Comparison of ENCODE assay signal across 9 mouse cellular contexts in the genomic region with DNA sequence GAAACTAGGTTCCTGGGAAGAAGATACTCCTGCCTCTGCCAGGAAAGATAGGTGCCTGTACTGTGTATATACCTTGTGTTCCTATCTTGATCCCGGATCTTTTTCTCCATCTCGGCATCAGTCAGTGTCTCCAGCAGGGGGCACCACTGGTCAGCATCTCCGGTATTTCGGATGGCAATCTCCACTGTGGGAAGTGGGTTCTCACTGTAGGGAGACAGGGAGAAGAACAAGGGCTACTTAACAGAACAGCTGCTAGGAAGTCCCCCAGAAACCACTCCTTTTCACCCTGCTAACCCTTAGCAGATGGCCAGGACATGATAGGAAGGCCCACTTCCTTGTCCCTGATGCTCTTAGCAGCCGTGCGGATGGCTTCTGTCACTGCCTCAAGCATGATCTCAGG. TPM values are rescaled to one million over a fixed set of nuclear protein-coding genes. Genes with fewer than 3 reads are reported as not detected.
DNase-seq lines count a peak whose midpoint lies in the region; ATAC-seq and TF ChIP-seq lines count a peak whose summit lies in the region.
"Had no signal": no experiment of that assay in that cellular context is flagged by ENCODE, and none has a peak within 500 bp of the region (broad histone marks: within the 10 kb centered on the region; RNA-seq: fewer than 3 reads in every experiment).

No protein-coding gene starts in this region.

- peak; percentile 75 for DNase-seq in forebrain, embryonic 14.5 days (ENCODE audit: low spot score)
- peak; percentile 69 to 71 for DNase-seq in B cell, adult 2 months
- peak; percentile 91 for DNase-seq in kidney, postnatal 10 days
- DNase-seq in lung, postnatal 14 days: peak; percentile 88
- DNase-seq in spleen, postnatal 10 days (ENCODE audit: low spot score in 2 of 2): peak; percentile 37 to 73

- TF ChIP-seq POLR2A in bone marrow, adult 2 months (IDR thresholded peaks at IDR 0.05; ENCODE audit: borderline replicate concordance, control insufficient read depth, low read depth, low read length): no peak
- TF ChIP-seq POLR2A in embryonic fibroblast, embryonic 13.5 days (IDR thresholded peaks at IDR 0.05; ENCODE audit: low read depth, low read length): no peak

- WGBS in forebrain, embryonic 14.5 days: 36% methylated on average over 6 of the region's 6 CpGs
- 31% methylated on average over 6 of the region's 6 CpGs for WGBS in forebrain, embryonic 15.5 days
- WGBS in bone marrow, adult 2 months: 49% methylated on average over 6 of the region's 6 CpGs

- H3K4me3 ChIP-seq in forebrain, embryonic 14.5 days (ENCODE audit: low read depth, low read length): no peak overlapping the region
- H3K4me3 ChIP-seq in forebrain, embryonic 15.5 days: no peak overlapping the region
- no peak overlapping the region for H3K4me3 ChIP-seq in bone marrow, adult 2 months (replicated peaks; ENCODE audit: control insufficient read depth, low read depth, low read length)
- H3K4me3 ChIP-seq in embryonic fibroblast, embryonic 13.5 days (ENCODE audit: insufficient read depth, low read length): no peak overlapping the region
- H3K4me3 ChIP-seq: limb, embryonic 15.5 days had no signal

- H3K36me3 ChIP-seq in forebrain, embryonic 14.5 days (ENCODE audit: control insufficient read depth, insufficient read depth, low read length): peaks cover 87% of the 10 kb centered on the region
- peaks cover 65% of the 10 kb centered on the region for H3K36me3 ChIP-seq in forebrain, embryonic 15.5 days

- no peak for ATAC-seq in forebrain, embryonic 14.5 days
- no peak for ATAC-seq in forebrain, embryonic 15.5 days (replicated peaks)

- no peak overlapping the region for H3K27ac ChIP-seq in forebrain, embryonic 14.5 days (ENCODE audit: low read depth, low read length)
- no peak overlapping the region for H3K27ac ChIP-seq in forebrain, embryonic 15.5 days (replicated peaks)
- H3K27ac ChIP-seq in bone marrow, adult 2 months (ENCODE audit: control insufficient read depth, insufficient read depth, low read depth, low read length, poor library complexity): no peak overlapping the region
- no peak overlapping the region; the same call in 1 of the 2 replicates for H3K27ac ChIP-seq in embryonic fibroblast, embryonic 13.5 days (ENCODE audit: insufficient read depth, low read length)
- H3K27ac ChIP-seq: limb, embryonic 15.5 days had no signal

- no peaks in the 10 kb centered on the region for H3K27me3 ChIP-seq in forebrain, embryonic 14.5 days (replicated peaks; ENCODE audit: control insufficient read depth, insufficient read depth, low read length)
- no peaks in the 10 kb centered on the region for H3K27me3 ChIP-seq in forebrain, embryonic 15.5 days
- H3K27me3 ChIP-seq: limb, embryonic 15.5 days had no signal

- H3K4me1 ChIP-seq in forebrain, embryonic 14.5 days (ENCODE audit: control insufficient read depth, insufficient read depth, low read length): peaks cover 7% of the 10 kb centered on the region
- H3K4me1 ChIP-seq in forebrain, embryonic 15.5 days: peaks cover 8% of the 10 kb centered on the region
- peaks cover 1% of the 10 kb centered on the region; the same call in 1 of the 2 replicates for H3K4me1 ChIP-seq in bone marrow, adult 2 months (ENCODE audit: control insufficient read depth, insufficient read depth, low read length)
- peaks cover 11% of the 10 kb centered on the region for H3K4me1 ChIP-seq in embryonic fibroblast, embryonic 13.5 days (ENCODE audit: control insufficient read depth, insufficient read depth, low read length)

- no peak overlapping the region for H3K4me2 ChIP-seq in forebrain, embryonic 14.5 days (ENCODE audit: low read length)
- no peak overlapping the region for H3K4me2 ChIP-seq in forebrain, embryonic 15.5 days (replicated peaks)
- H3K4me2 ChIP-seq: limb, embryonic 15.5 days had no signal

- no peak overlapping the region for H3K9ac ChIP-seq in forebrain, embryonic 14.5 days (ENCODE audit: low read length)
- no peak overlapping the region for H3K9ac ChIP-seq in forebrain, embryonic 15.5 days (replicated peaks)
- H3K9ac ChIP-seq: limb, embryonic 15.5 days had no signal

- TF ChIP-seq CTCF in bone marrow, adult 2 months (IDR thresholded peaks at IDR 0.05; ENCODE audit: control insufficient read depth, insufficient read depth, low read length): peak; percentile 79
- TF ChIP-seq CTCF in embryonic fibroblast, embryonic 13.5 days (IDR thresholded peaks at IDR 0.05; ENCODE audit: borderline replicate concordance, insufficient read depth, low read length): peak; percentile 64; the same call in 1 of the 2 replicates

- no peaks in the 10 kb centered on the region for H3K9me3 ChIP-seq in forebrain, embryonic 14.5 days (replicated peaks; ENCODE audit: control insufficient read depth, low read length)
- no peaks in the 10 kb centered on the region for H3K9me3 ChIP-seq in forebrain, embryonic 15.5 days
- H3K9me3 ChIP-seq: limb, embryonic 15.5 days had no signal

RNA-seq across cellular contexts. Expression of a gene that starts 4.2 kb away (rescaled TPM):
- polyA plus RNA-seq in forebrain, embryonic 14.5 days (2014; fragmentation: Nextera tagmentation; extraction: Ambion mirVana): 1.6 and 1.7 TPM in 2 replicates
- polyA plus RNA-seq in forebrain, embryonic 15.5 days (2015; fragmentation: Nextera tagmentation; extraction: Ambion mirVana): 2.9 and 3.5 TPM in 2 replicates
- polyA plus RNA-seq in bone marrow, adult 2 months (2011; ENCODE audit: insufficient read depth, insufficient read length, low replicate concordance, missing spikeins): 1.2 and 2.5 TPM in 2 replicates
- polyA plus RNA-seq in embryonic fibroblast, embryonic 13.5 days (2011; ENCODE audit: insufficient read length, low read depth, missing spikeins): not detected in 2 replicates

RNA-seq across cellular contexts. Expression of a gene that starts 24.0 kb away (rescaled TPM):
- 253 and 292 TPM in 2 replicates for polyA plus RNA-seq in forebrain, embryonic 14.5 days (2014; fragmentation: Nextera tagmentation; extraction: Ambion mirVana)
- 330 and 334 TPM in 2 replicates for polyA plus RNA-seq in forebrain, embryonic 15.5 days (2015; fragmentation: Nextera tagmentation; extraction: Ambion mirVana)
- polyA plus RNA-seq in bone marrow, adult 2 months (2011; ENCODE audit: insufficient read depth, insufficient read length, low replicate concordance, missing spikeins): 22.7 and 33.8 TPM in 2 replicates
- 56.2 and 77.9 TPM in 2 replicates for polyA plus RNA-seq in embryonic fibroblast, embryonic 13.5 days (2011; ENCODE audit: insufficient read length, low read depth, missing spikeins)

RNA-seq across cellular contexts. Expression of a gene that starts 35.6 kb away (rescaled TPM):
- 32.7 TPM in 2 replicates for polyA plus RNA-seq in forebrain, embryonic 14.5 days (2014; fragmentation: Nextera tagmentation; extraction: Ambion mirVana)
- polyA plus RNA-seq in forebrain, embryonic 15.5 days (2015; fragmentation: Nextera tagmentation; extraction: Ambion mirVana): 24.8 and 24.9 TPM in 2 replicates
- polyA plus RNA-seq in bone marrow, adult 2 months (2011; ENCODE audit: insufficient read depth, insufficient read length, low replicate concordance, missing spikeins): 78.1 and 103 TPM in 2 replicates
- polyA plus RNA-seq in embryonic fibroblast, embryonic 13.5 days (2011; ENCODE audit: insufficient read length, low read depth, missing spikeins): 21.8 and 23.1 TPM in 2 replicates

RNA-seq across cellular contexts. Expression of a gene that starts 37.3 kb away (rescaled TPM):
- polyA plus RNA-seq in forebrain, embryonic 14.5 days (2014; fragmentation: Nextera tagmentation; extraction: Ambion mirVana): 1,715 and 2,306 TPM in 2 replicates
- polyA plus RNA-seq in forebrain, embryonic 15.5 days (2015; fragmentation: Nextera tagmentation; extraction: Ambion mirVana): 1,708 and 1,857 TPM in 2 replicates
- polyA plus RNA-seq in bone marrow, adult 2 months (2011; ENCODE audit: insufficient read depth, insufficient read length, low replicate concordance, missing spikeins): 205 and 344 TPM in 2 replicates
- 614 and 763 TPM in 2 replicates for polyA plus RNA-seq in embryonic fibroblast, embryonic 13.5 days (2011; ENCODE audit: insufficient read length, low read depth, missing spikeins)

RNA-seq across cellular contexts. Expression of a gene that starts 38.9 kb away (rescaled TPM):
- polyA plus RNA-seq in forebrain, embryonic 14.5 days (2014; fragmentation: Nextera tagmentation; extraction: Ambion mirVana): 19.4 and 25.1 TPM in 2 replicates
- polyA plus RNA-seq in forebrain, embryonic 15.5 days (2015; fragmentation: Nextera tagmentation; extraction: Ambion mirVana): 19.8 and 20.3 TPM in 2 replicates
- 3.4 and 4.6 TPM in 2 replicates for polyA plus RNA-seq in bone marrow, adult 2 months (2011; ENCODE audit: insufficient read depth, insufficient read length, low replicate concordance, missing spikeins)
- 69.2 and 71.0 TPM in 2 replicates for polyA plus RNA-seq in embryonic fibroblast, embryonic 13.5 days (2011; ENCODE audit: insufficient read length, low read depth, missing spikeins)
